Mouse (Mus musculus) duodenum, adult 2 months (tissue): ENCODE data around the gene Ess2. TPM values are rescaled to one million over a fixed set of nuclear protein-coding genes. Genes with fewer than 3 reads are reported as not detected.

Experiments
- polyA plus RNA-seq: library from polyadenylated mRNA; depleted of rRNA; stranded (reverse); fragments of >200 nt; gene quantifications from 2 replicates; pipeline ENCODE4 v1.2.3, GENCODE M21; 2012; ENCODE audit warnings: low replicate concordance; rRNA removed

The Ess2 gene
- 14.2 and 14.3 TPM in 2 replicates for polyA plus RNA-seq

DNA sequence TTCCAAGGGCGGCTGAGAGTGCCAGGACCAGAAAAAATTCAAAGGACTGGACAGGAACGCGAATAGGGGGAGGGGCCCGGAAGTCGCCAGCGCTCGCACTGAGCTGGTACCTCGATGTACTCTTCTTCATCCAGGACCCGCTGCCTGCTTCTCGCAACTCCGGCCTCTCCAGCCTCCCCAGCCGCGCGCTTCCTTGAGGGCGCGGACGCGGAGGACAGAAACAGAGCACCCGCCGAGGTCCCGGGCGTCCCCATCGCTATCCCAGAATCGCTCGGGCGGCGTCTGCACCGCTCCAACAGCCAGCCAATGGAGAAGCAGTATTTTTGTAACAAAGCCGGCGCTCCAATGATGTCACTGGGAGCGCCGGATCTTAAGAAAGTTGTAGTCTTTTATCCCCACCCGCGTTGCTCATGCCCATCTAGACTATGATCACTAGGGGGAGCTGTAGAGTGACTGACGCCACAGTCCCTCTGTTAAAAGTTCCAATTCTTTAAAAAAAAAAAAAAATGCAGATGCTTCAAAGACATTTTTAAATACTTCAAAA, at the start of gene Ess2:
TSS of gene Ess2 (minus strand) at position 297 of the 544 bp plus-strand sequence.

GRCm38 (mm10) chr16:17928087-17928580, 17.0 kb upstream of the Ess2 start, which contains the start of gene Slc25a1:
TSS of gene Slc25a1 (minus strand) at chr16:17928219.

GRCm38 (mm10) chr16:17914307-17915249, 3.4 kb upstream of the Ess2 start, which contains the start of gene Gsc2:
TSS of gene Gsc2 (minus strand) at chr16:17915059.

GRCm38 (mm10) chr16:17898462-17898861, 12.7 kb downstream of the Ess2 start, which contains the start of the genes Dgcr2 and Tssk2:
TSS of gene Dgcr2 (minus strand) at chr16:17898562.
TSS of gene Tssk2 (plus strand) at chr16:17898637.

GRCm38 (mm10) chr16:17893923-17894322, 17.2 kb downstream of the Ess2 start, which contains the start of gene Tssk1:
TSS of gene Tssk1 (plus strand) at chr16:17894223.

DNA sequence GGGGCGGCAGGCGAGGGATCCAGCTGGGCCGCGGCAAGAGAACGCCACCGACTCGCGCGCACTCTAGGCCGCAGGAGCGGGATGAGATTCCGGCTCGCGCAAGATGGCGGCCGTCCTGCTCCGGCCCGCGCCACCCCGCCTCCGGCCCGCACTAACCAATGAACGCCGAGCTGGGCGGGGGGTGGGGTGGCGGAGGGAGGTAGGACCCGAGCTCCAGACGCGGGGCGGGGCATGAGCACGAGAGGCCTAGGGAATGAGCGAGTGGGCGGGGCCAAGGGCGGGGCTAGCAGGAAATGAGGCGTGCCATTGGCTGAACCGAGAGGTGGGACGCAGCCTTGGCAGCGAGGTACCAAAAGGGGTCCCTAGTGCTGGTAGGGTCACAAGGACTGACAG, 19.6 kb downstream of the Ess2 start, which contains the start of gene Gm20518:
TSS of gene Gm20518 (minus strand) at position 105 of the 393 bp plus-strand sequence.

Other genes with a start within 250 kb of the Ess2 start
- gene Med15, start 178.5 kb downstream of the Ess2 start, polyA plus RNA-seq, result 85.9 and 111 TPM in 2 replicates
- 24.2 and 34.0 TPM in 2 replicates for gene Klhl22, start 151.7 kb downstream of the Ess2 start, polyA plus RNA-seq
- gene Scarf2, start 114.1 kb downstream of the Ess2 start, polyA plus RNA-seq, result 32.0 and 34.5 TPM in 2 replicates
- 0.05 TPM in 1 of 2 replicates, not detected in the other for gene B830017H08Rik, start 78.2 kb downstream of the Ess2 start, polyA plus RNA-seq
- gene Car15, start 73.0 kb downstream of the Ess2 start, polyA plus RNA-seq, result 9.6 and 13.0 TPM in 2 replicates
- gene Gm20518, start 19.7 kb downstream of the Ess2 start, polyA plus RNA-seq, result 0.96 and 1.7 TPM in 2 replicates
- gene Tssk1, start 17.1 kb downstream of the Ess2 start, polyA plus RNA-seq, result 0.05 TPM in 1 of 2 replicates, not detected in the other
- 105 and 128 TPM in 2 replicates for gene Dgcr2, start 12.8 kb downstream of the Ess2 start, polyA plus RNA-seq
- gene Tssk2, start 12.7 kb downstream of the Ess2 start, polyA plus RNA-seq, result not detected in 2 replicates
- gene Gsc2, start 3.7 kb upstream of the Ess2 start, polyA plus RNA-seq, result not detected in 2 replicates
- gene Slc25a1, start 16.9 kb upstream of the Ess2 start, polyA plus RNA-seq, result 321 and 435 TPM in 2 replicates
- gene Vpreb2, start 69.1 kb upstream of the Ess2 start, polyA plus RNA-seq, result not detected in 2 replicates
- 67.4 and 199 TPM in 2 replicates for gene Dgcr6, start 141.5 kb upstream of the Ess2 start, polyA plus RNA-seq
- 50.2 and 81.1 TPM in 2 replicates for gene Prodh, start 178.9 kb upstream of the Ess2 start, polyA plus RNA-seq
- 11.3 and 34.8 TPM in 2 replicates for gene Rtn4r, start 216.3 kb upstream of the Ess2 start, polyA plus RNA-seq